21 mouse cellular contexts compared by ENCODE assay signal in the genomic region with DNA sequence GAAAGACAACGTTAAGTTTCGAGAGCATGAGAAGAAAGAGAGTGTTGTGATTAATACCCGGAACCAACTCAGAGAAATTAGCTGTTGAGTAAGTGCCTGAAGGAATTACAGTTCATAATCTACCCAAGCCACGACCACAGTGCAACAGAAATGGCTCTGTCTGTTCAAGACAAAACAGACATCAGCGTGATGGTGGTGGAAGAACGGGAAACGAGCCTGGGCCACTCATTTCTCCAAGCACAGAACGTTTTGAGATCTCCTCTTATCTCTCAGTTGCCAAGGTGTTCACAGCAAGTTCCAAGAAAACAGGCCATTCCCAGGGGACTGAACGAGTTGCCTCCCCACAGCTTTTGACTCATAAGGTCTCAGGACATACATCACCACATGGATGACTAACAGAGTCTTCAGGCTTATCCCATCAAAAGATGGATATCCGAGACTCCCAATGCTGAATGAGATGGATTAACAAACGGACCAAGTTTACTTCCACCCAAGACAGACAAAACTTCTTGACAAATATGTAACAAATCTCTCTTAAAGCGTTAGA. TPM values are rescaled to one million over a fixed set of nuclear protein-coding genes. Genes with fewer than 3 reads are reported as not detected.
DNase-seq lines count a peak whose midpoint lies in the region; ATAC-seq and TF ChIP-seq lines count a peak whose summit lies in the region.
"Had no signal": no experiment of that assay in that cellular context is flagged by ENCODE, and none has a peak within 500 bp of the region (broad histone marks: within the 10 kb centered on the region; RNA-seq: fewer than 3 reads in every experiment).

No protein-coding gene starts in this region.

- no peaks in the 10 kb centered on the region for H3K36me3 ChIP-seq in liver, embryonic 13.5 days
- H3K36me3 ChIP-seq in G1E (replicated peaks): peaks cover 4% of the 10 kb centered on the region
- H3K36me3 ChIP-seq: hindbrain, embryonic 12.5 days; hindbrain, embryonic 15.5 days had no signal

- H3K4me2 ChIP-seq in liver, embryonic 13.5 days: no peak overlapping the region
- H3K4me2 ChIP-seq: heart, embryonic 11.5 days; hindbrain, embryonic 12.5 days; hindbrain, embryonic 15.5 days had no signal

- H3K4me1 ChIP-seq in liver, embryonic 13.5 days (replicated peaks): no peaks in the 10 kb centered on the region
- peaks cover 87% of the 10 kb centered on the region for H3K4me1 ChIP-seq in G1E (ENCODE audit: insufficient read depth, low read depth, low read length)
- H3K4me1 ChIP-seq: hindbrain, embryonic 12.5 days; hindbrain, embryonic 15.5 days had no signal

- no peak overlapping the region for H3K27ac ChIP-seq in liver, embryonic 13.5 days
- H3K27ac ChIP-seq: gastrocnemius, adult 2 months; hindbrain, embryonic 12.5 days; hindbrain, embryonic 15.5 days had no signal

- no peak for ATAC-seq in liver, embryonic 13.5 days (ENCODE audit: low read depth)
- peak; percentile 96 for ATAC-seq in G1E (ENCODE audit: extremely low read depth, insufficient number of reproducible peaks, low FRiP score, poor library complexity, severe bottlenecking)
- ATAC-seq: activated CD4-positive, CD25-positive, alpha-beta regulatory T cell, adult 4 months; forebrain, embryonic 14.5 days; forebrain, postnatal 0 days had no signal

- H3K27me3 ChIP-seq in liver, embryonic 13.5 days: no peaks in the 10 kb centered on the region
- no peaks in the 10 kb centered on the region for H3K27me3 ChIP-seq in G1E (ENCODE audit: insufficient read depth, low read length)
- H3K27me3 ChIP-seq: hindbrain, embryonic 12.5 days; hindbrain, embryonic 15.5 days had no signal

- H3K4me3 ChIP-seq in liver, embryonic 13.5 days (replicated peaks): no peak overlapping the region
- no peak overlapping the region; the same call in 1 of the 2 replicates for H3K4me3 ChIP-seq in G1E (ENCODE audit: low read depth, low read length)
- H3K4me3 ChIP-seq: gastrocnemius, adult 2 months; hindbrain, embryonic 12.5 days; hindbrain, embryonic 15.5 days had no signal

- intact Hi-C loops in left cerebral cortex, postnatal 36 days (cut with DNase I): no loop called here

- WGBS in liver, embryonic 13.5 days (ENCODE audit: insufficient replicate concordance): 54% methylated on average over 12 of the region's 12 CpGs

- no peaks in the 10 kb centered on the region for H3K9me3 ChIP-seq in liver, embryonic 13.5 days (replicated peaks)
- peaks cover 3% of the 10 kb centered on the region for H3K9me3 ChIP-seq in G1E (replicated peaks)
- H3K9me3 ChIP-seq: hindbrain, embryonic 12.5 days; hindbrain, embryonic 15.5 days had no signal

- no peak for TF ChIP-seq CTCF in G1E (IDR thresholded peaks at IDR 0.05; ENCODE audit: low read depth, low read length)

- no peak overlapping the region for H3K9ac ChIP-seq in liver, embryonic 13.5 days
- H3K9ac ChIP-seq: forebrain, postnatal 0 days; hindbrain, embryonic 12.5 days; hindbrain, embryonic 15.5 days had no signal

- DNase-seq in liver, embryonic 13.5 days: peak; percentile 48
- DNase-seq in liver (no peak), 3134 (ENCODE audit: extremely low read depth, insufficient read length, low spot score) (peak; percentile 47), G1E (ENCODE audit: low spot score) (peak; percentile 23)
- peak; percentile 5 for DNase-seq in fibroblast of lung, adult 2 months (ENCODE audit: low read depth)
- no peak for DNase-seq in left cerebral cortex, postnatal 36 days (ENCODE audit: low spot score in 2 of 2)
- DNase-seq in thymus, postnatal 10 days (ENCODE audit: low spot score in 2 of 2): no peak
- no peak for DNase-seq in gastrocnemius, adult 8-10 months (ENCODE audit: low spot score in 2 of 2)
- DNase-seq: adrenal gland, adult 8-10 months; adrenal gland, postnatal 36 days; cerebellum, adult 18-20 months; cerebellum, adult 9-10 months; cerebellum, postnatal 14 days; forebrain, postnatal 0 days; gastrocnemius, adult 2 months; gastrocnemius, postnatal 25 days had no signal

RNA-seq across cellular contexts. Expression of a gene that starts 42.0 kb away (rescaled TPM):
- polyA plus RNA-seq in liver, embryonic 13.5 days (2015; fragmentation: Nextera tagmentation; extraction: Ambion mirVana): 1.5 and 2.4 TPM in 2 replicates
- not detected in 2 replicates for total RNA-seq in G1E (2014; fragmentation: Nextera tagmentation)
- total RNA-seq in G1E (2017): 0.11 and 0.17 TPM in 2 replicates
- 0.01 and 0.02 TPM in 2 replicates for polyA plus RNA-seq in G1E (2012)
- under 1 TPM; 0.63 to 0.76 TPM for total RNA-seq in left cerebral cortex, postnatal 36 days (2021)
- 1 to 10 TPM in 2 of 4 experiments, under 1 TPM in 2; 0.51 to 1.1 (median 0.80) TPM for total RNA-seq in gastrocnemius, adult 8-10 months (2022)

Comparison
In these comparisons a context has a peak if more than half of its experiments do, and no peak if none do; other contexts are left out.
1. DNase-seq: peak in liver, embryonic 13.5 days (single experiment), 3134 (single experiment), G1E (single experiment) and fibroblast of lung, adult 2 months (single experiment); none in liver (single experiment), left cerebral cortex, postnatal 36 days (0 of 2), thymus, postnatal 10 days (0 of 2) and gastrocnemius, adult 8-10 months (0 of 2).